Mouse (Mus musculus) right cerebral cortex, adult 2 months (tissue): ENCODE results near the gene Pus7.
"Not testable (repeated sequence)": the region's sequence is repeated elsewhere in the genome, so short reads cannot be mapped to it uniquely, and the experiment has no call there.

ENCODE experiments used
- DNase-seq, 2 experiments: peaks; one replicate each; pipeline ENCODE4 v3.0.0; 2021 to 2022; ENCODE audit warnings: low spot score in 2 of 2

Gene Pus7

GRCm38 (mm10) chr5:23756368-23756767 lies 27.1 kb downstream of the Pus7 start:
- no peak for DNase-seq

- DNase-seq, result no peak
Observed at GRCm38 (mm10) chr5:23755591-23755990, 27.9 kb downstream of the Pus7 start.

GRCm38 (mm10) chr5:23749882-23750281 lies 33.6 kb downstream of the Pus7 start:
- no peak for DNase-seq

- DNase-seq, result no peak
Observed at GRCm38 (mm10) chr5:23743261-23743660, 40.2 kb downstream of the Pus7 start.

- no peak for DNase-seq
Observed at GRCm38 (mm10) chr5:23737111-23737510, 46.4 kb downstream of the Pus7 start.

- DNase-seq, result no peak
Observed at GRCm38 (mm10) chr5:23736366-23736765, 47.1 kb downstream of the Pus7 start.

- no peak for DNase-seq
Observed at GRCm38 (mm10) chr5:23721956-23722355, 61.6 kb downstream of the Pus7 start.

- no peak for DNase-seq
Observed at GRCm38 (mm10) chr5:23718881-23719328, 64.6 kb downstream of the Pus7 start.

- no peak for DNase-seq
Observed at GRCm38 (mm10) chr5:23718182-23718534, 65.4 kb downstream of the Pus7 start.

GRCm38 (mm10) chr5:23717469-23718181 lies 65.9 kb downstream of the Pus7 start:
- DNase-seq, result no peak

- DNase-seq, result no peak
Observed at GRCm38 (mm10) chr5:23713401-23714335, 69.8 kb downstream of the Pus7 start.

GRCm38 (mm10) chr5:23712130-23713001 lies 71.1 kb downstream of the Pus7 start:
- DNase-seq, result peak; percentile 47 to 53

- peak; percentile 17 to 49 for DNase-seq
Observed at GRCm38 (mm10) chr5:23711671-23712129, 71.8 kb downstream of the Pus7 start.

GRCm38 (mm10) chr5:23711244-23711643 lies 72.3 kb downstream of the Pus7 start:
- no peak for DNase-seq

GRCm38 (mm10) chr5:23709661-23710060 lies 73.8 kb downstream of the Pus7 start:
- no peak for DNase-seq

- not testable (repeated sequence) for DNase-seq
Observed at GRCm38 (mm10) chr5:23706601-23707597, 76.6 kb downstream of the Pus7 start.

- DNase-seq, result no peak
Observed at GRCm38 (mm10) chr5:23697457-23697856, 86.1 kb downstream of the Pus7 start.
